Mouse (Mus musculus) ovary, postnatal 14 days (tissue): ENCODE data around the gene Klf9.

Source experiments
- DNase-seq: peaks from one replicate; pipeline ENCODE4 v3.0.0; 2022; ENCODE audit warnings: low spot score

Gene Klf9

DNA sequence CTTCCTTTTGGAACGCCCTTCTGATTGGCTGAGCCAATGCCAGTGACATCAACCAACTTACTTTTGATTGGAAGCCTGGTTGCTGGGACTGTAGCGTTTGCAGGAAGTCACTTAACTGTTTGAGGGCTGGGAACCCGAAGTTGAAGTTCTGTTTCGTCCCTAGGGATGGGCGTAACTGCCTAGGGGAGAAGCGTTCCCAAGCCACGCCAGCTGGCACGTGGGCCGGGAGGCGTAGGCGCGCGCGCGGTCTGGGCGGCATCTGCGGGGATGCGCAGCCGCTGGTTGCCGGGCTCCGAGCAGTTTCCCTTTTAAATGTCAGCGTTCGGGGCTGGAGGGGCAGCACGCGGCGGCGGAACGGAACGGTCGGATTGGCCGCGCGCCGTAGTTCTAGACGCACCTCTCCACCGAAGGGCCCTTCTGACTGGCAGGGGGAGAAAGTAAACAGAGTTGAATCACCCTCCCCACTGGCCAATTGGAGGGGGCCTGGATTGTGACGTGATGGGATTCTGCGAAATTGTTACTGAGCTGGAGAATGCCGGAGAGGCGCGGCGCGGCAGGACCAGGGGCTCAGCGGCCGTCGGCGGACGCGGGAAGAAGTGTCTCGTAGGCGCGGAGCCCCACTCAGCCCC, at the start of gene Klf9:
TSS of gene Klf9 (plus strand) at position 538 of the 629 bp plus-strand sequence.
- peak; percentile 92 for DNase-seq

DNA sequence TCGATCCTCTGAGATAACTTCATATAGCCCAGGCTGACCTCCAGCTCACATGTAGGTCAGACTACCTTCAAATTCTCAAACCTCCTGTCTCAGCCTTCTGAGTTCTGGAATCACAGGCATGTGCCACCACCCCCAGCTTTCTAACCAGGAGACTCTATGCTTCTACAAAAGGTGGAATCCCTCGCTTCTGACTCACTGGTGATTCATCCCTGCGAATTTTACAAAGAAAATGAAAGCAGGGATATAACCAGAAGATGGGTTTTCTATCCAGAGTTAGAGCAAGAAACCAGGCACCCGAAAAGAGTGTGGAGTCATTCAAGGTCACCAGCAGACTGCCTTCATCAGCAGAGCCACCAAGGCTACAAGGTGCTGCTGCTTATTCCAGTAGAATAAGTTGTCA, 49.4 kb upstream of the Klf9 start:
- no peak for DNase-seq

DNA sequence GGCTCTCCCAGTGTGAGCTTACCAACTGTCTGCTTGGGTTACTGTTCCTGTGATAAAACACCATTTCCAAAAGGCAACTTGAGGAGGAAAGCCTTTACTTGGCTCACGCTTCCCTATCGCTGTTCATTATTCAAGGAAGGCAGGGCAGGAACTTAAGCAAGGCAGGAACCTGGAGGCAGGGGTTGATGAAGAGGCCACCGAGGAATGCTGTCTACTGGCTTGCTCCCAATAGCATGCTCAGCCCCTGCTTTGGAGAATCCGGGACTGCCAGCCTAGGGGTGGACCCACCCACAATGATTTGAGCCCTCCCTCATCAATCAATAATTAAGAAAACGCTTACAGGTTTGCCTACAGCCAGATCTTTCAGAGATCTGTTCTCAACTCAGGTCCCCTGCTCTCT, 47.5 kb upstream of the Klf9 start:
- DNase-seq: no peak

DNA sequence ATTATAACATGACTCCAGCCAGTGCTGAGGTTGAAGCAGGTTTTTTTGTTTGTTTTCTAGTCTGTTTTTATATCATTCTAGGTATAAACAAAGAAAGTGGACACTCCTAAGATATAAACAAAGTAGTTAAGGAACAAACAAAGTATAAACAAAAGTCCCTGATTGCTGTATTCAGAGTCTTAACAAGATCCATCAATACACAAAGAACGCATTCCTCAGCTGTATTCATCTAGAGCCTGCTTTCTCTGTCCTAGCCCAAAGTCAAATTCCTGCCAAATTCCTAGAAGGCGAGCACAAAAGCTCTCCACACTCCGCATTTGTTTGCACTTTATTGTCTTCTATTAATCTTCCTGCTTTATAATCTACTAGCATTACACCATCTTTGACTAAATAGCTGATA, 46.1 kb upstream of the Klf9 start:
- no peak for DNase-seq

DNA sequence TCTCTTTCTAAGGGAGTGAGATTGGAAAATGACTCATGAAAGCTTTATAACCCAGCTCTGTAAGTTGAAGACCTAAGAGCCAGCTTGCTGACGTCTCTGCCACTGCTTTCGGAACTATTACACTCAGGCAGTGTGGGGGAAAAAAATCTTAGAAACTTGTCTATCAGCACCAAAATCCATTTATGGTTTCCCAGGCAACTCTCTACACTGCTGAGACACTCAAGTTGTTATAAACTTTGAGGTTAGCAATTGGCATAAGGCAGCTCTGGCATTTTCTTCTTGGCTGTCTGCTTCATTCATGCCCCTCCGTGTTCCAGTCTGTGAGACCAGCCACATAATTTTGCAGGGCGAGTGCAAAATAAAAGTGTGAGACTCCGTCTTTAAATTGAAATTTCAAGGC, 34.2 kb upstream of the Klf9 start:
- DNase-seq: no peak

DNA sequence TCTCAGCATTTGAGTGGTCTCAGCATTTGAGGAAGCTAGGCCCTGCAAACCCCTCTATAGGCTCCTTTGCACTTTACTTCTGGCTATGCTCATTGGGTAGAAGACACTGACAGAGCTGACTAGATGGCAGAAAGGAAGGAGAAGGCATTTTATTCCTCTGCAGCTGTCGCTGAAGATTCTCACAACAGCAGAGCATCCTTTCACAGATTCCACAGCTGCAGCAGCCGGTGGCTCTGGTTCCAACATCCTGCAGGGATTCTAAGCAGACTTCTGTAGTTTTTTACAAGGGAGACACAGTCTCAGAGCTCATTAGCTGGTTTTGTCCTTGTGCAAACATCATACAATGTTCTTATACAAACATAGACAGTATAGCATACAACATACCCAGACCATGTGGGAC, 33.7 kb upstream of the Klf9 start:
- no peak for DNase-seq

DNA sequence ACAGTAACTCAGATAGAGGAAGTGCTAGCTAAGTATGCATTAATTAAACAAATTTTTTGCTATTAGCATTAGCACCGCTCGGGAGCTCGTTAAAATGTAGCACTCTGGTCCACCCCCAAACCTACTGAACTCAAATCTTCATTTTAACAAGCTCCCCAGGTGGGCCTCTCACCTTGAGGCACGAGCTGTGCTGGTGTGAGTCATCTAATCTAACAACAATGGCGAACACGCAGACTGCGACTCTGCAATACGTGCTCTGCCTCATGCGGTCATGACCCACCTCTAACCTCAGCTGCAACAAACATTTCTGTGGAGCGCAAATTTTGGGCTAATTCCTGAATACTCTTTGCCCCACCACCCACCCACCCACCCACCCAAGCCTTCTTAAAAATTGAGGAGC, 19.2 kb upstream of the Klf9 start:
- DNase-seq: no peak

DNA sequence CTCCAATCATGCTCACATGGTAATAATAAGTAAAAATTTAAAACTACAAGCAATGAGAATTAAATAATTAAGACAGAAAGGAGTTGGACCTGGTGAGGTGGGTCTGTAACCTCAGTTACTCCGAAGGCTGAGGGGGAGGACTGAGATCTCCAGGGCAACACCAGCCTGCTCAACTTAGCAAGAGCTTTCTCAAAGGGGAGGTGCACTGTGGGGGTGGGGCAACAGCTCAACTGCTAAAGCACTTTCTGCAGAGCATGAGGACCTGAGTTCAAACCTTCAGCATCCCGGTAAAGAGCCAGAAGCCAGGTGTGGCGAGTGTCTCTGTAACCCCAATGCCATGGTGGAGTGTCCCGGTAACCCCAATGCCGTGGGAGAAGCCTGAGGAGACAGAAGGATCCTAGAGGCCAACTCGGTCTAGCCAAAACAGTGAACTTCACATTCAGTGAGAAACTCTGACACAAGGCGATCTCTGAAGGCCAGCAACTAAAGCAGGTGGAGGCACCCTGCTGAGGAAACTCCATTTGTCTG, 16.9 kb upstream of the Klf9 start:
- DNase-seq: no peak

DNA sequence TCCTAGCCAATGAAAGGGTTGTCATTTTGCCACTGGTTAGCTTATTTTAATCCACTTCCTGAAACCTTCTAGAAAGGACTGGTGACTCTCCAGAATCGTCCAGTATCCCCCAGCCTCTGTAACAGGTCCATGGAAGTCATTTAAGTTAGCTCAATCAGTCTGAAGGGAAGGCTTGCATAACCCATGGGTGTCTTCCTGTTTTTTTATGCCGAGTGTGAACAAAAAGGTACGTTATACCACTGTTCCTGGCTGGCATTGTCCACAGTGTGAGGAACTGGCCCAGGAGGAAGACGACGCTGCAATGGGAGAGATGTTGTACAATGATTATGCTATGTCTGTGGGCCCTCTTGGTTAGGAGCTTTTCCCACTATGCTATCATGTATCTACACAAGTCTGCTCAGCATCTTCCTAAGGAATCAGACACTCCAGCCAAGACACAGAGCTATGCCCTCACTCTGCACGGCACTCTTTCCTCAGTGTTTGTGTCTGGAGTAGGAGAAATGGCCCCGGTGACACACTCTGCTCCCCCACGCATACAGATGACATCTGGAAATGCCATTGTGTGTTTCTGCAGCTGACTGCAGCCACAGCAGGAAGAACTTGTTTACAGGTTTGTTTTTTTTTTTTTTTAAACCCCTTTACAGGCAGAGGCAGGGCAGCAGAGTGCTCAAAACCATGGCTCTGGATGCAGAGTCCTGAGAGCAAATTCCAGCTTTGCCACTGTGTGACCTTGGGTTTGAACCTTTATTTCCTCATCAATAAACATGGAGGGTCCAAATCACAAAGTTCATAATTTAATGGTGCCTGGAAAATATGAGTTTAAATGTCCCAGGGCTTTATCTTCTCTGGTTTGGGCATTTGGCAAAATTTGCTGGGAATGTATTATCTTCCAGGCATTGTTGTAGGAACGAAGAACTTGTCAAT, 15.5 kb upstream of the Klf9 start:
- DNase-seq: no peak

DNA sequence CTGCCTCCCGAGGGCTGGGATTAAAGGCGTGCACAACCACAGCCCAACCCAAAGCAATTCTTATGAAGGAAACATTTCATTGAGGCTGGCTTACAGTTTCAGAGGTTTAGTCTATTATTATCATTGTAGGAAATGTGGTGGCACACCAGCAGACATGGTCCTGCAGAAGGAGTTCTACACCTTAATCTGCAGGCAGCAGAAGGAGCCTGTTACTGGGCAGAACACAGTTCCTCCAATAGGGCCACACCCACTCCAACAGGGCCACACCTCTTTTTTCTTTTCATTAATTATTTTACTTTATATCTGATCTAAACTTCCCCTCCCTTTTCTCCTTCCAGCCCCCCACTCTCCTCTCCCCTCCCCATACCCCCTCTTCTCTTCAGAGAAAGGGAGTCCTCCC, 11.1 kb upstream of the Klf9 start:
- DNase-seq: no peak

DNA sequence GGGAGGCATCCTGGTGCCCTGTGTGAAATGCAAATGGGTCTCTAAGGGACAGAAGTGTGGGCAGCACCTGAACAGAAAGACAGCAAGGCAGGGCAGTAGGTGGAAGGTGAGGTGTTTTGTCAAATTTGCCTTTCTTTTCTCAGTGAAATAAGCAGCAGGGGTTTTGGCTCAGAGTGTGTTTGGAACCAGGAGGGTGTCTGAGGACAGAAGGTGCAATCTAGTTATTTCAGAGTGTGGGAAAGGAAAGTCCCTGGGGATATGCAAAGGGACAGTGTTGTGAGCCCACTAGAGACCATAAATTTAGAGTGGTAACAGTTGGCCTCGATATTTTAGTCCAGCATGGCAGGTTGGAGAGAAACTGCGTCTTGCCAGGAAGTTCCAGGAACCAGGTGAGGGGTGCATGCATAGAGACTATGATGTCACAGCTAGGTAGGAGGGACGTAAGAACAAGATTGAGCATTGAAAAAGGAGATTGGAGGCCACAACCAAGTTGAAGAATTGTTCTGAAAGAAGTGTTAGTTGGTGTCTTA, 8.9 kb upstream of the Klf9 start:
- no peak for DNase-seq

DNA sequence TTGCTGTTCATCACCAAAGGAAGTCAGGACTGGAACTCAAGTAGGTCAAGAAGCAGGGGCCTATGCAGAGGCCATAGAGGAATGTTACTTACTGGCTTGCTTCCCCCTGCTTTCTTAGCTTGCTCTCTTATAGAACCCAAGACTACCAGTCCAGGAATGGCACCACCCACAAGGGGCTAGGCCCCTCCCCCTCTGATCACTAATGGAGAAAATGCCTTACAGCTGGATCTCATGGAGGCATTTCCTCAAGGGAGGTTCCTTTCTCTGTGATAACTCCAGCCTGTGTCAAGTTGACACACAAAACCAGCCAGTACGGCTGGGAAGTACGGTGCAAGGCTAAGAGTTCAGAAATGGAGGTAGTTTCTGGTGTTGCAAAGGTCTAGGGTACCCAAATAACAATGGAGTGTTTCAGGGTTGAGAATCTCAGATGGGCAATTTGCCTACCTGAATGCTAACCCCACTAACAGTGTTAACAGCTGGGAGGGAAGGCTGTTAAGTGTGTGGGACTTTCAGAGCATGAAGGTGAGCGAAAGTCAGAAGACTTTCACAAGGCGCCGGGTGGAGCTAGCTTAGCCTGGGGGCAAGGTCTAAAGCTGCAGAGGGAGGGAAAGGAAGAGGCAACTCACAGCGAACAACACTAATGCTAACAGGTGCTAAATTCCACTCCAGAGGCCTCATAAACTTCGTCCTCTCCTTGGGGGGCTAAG, 8.2 kb upstream of the Klf9 start:
- no peak for DNase-seq

DNA sequence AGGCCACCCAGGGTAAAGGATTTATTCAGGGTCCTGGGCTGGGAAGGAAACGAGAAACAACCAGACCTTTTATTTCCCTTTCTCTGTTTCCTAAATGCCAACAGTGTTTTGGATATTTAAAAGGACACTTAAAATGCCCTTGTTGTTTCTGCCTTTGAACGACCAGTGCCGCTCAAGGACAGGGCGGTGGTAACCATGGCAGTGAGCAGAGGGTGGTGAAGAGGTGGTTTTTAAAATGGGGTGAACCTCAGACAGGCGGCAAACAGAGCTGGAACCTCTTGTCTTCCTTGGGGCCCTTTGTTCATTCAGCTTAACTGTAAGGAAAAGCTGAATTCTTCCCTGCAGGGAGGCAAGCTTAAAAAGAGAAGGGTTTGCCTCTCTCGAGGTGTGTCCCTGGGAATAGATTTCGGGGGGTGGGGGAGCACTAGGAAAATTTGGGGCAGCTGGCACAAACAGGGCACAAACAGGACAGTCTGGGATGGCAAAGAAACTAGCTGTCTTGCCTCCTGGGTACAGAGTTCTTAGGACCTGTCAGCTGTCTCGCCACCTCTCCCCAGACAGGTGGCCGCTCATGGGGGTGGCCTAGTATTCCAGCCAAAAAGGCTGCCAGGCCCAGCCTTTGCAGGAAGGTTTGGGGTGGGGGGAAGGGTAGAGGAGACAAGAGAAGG, 7.5 kb upstream of the Klf9 start:
- DNase-seq: peak; percentile 18

DNA sequence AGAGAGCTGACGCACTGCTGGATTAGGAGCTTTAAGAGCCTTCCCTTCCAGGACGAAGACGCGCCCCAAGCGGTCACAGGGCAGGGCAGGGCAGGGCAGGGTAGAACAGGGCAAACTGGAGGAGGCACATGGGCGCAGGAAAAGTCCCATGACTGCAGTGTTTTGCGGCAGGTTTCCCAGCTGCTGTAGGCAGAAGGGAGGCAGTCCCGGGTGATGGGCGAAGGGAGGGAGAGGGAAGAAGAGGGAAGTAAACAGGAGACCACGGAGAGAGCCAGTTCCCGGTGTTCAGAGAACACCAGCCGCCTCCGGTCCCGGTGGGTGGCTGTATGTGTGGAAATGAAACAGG, 7.0 kb upstream of the Klf9 start:
- peak; percentile 64 for DNase-seq

DNA sequence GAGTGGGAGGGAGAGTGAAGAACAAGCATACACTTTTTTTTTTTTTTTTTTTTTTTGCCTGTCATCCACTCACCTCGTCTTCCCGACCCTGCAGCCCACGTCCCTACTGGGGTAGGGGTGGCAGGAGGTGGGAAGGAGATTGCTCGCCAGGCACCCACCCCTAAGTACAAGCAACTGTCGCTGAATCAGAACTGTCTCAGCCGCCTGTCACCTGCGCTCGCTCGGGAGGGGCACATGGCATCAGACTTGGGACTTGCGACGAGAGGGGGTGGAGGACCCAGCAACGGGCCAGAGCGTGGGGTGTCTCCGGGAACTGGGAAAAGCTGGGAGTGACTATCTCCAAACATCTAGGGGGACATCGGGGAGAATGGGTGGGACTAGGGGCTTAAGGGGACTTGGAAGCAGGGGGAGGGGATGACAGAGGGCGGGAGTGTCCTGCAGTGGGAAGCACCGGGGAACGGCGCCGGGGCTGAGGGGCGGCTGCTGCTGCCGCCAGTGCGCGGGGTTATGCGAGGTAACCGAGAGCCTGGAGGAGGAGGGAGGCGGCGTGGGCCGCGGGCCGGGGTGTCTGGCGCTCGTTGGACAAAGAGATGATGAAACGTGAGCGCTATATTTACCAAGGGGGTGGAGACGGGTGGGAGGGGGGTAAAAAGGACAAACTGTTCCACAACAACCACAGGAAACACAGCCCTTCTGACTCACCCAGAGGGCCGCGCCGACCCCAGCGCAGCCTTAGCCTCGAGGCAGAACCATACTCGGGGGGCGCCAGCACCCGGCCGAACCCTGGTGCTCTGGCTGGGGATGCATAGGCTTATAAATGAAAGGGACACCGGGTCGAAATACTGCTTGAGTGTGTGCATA, 6.4 kb upstream of the Klf9 start:
- peak; percentile 83 for DNase-seq

DNA sequence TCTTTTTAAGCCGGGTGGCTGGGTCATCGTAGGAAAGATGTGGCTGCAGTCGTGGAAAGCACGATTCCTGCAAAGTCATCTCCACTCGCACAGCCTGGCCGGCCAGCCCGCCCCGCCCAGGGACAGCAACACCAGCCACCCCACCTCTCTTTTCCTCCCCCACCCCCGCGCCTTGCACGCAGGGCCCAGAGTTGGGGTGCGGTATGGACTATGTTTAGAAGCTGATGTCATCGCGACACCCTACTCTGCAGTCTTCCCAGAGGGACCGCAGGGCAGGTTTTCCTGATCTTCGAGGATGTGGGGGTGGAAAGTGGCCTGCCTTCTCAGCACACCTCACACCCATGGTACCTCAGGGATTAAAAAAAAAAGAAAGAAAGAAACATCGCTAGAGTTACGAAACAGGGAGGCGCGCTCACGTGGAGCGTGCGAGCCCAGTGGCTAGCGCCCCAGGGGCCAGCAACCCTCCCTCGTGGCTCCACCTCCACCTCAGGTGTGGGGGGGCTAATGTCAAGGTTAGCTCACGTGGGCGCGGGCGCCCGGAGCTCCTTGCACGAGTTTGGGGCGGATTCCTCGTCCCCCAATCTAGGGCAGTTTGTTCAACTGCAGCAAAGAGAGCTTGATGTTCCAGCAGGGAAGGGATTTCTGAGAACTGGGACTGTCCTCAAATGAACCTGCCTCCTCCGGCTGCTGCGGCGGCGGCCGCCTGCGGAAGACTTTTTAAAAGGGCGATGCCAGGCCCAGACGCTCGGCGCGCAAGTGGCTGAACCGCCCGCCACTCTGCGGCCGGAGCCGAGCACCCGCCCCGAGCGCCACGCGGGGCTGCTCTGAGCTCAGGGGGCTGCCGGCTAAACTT, 5.5 kb upstream of the Klf9 start:
- peak; percentile 82 for DNase-seq

DNA sequence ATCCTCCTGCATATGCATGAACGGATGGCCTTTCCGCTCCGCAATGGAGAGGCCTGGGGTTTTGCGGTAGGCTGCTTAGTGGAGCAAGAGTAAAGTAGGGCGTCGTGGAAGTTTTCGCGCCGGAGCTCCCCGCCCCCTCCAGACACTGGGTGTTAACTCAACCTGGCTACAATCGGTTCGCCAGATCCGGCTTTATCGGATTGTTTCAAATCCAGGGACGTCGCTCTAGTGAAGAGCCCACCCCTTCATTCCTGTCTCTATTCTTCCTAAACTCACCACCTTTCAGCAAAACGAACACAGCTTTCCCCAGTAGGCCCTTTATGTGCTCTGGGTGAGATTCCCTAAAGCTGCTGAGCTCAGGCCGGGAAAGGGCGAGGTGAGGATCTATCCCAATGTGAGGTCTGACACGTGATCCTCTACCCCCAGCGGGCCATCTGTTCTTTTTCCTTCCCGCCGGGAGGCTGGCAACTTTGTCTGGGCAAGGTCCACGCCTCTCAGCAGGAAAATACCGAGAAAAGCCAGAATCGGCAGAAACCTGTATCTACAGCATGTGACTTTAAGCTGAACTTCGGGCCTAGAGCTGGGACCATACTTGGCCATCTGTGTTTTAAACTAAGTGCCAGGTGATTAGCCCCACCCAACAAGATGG, 4.7 kb upstream of the Klf9 start:
- peak; percentile 29 for DNase-seq

DNA sequence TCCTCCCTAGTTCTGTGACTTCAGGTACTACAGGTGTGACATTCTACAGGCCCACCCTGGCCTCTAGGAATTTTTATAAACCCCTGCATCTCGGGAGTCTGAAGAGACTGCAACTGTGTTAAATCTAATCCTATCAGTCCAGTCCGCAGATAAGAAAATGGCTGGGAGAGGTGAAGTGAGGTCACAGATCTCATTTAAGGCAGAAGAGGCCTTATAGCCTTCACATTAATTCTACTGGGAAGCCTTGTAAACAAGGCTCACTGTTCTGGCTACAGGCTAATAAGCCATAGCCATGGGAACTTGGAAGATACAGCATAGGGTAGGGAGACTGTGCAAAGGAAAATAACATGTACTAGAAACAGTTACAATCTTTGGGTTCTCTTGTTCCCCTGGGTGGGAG, 3.7 kb upstream of the Klf9 start:
- DNase-seq: no peak

DNA sequence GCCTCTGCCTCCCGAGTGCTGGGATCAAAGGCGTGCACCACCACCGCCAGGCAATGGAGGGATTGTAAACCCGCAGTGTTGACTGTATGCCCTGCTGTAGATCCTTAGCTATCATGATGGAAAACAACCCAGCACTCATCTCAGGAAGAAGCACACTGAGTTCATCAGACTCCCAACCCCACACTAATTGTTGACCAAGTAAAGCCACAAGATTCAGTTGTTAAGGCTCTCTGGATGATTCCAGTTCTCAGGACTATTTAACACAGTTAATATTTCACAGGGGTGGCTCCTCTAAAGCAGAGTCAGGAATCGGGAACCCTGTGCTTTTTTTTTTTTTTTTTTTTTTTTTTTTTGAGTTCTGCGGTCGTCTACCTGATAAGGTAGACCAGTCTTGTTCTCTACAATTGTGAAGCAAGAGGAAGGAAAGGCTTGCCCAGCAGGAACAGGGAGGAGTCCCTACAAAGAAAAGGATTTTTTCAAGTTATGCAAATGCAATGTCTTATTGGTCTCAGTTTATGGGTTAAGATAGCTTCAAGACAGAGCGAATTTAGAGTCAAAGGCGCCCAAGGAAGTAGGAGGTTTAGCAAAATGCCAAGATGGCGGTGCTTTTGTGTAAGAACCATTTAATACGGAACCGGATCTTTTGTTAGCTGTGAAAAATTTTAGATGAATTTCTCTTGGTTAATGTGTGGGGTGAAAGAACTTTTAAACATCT, 1.1 kb upstream of the Klf9 start:
- DNase-seq: no peak
